Mouse (Mus musculus) kidney, postnatal 0 days (tissue): Measurements from ENCODE around the gene Erlin1. TPM values are rescaled to one million over a fixed set of nuclear protein-coding genes. Genes with fewer than 3 reads are reported as not detected.

Source experiments
- ATAC-seq: fragments of 200-750 bp; cut with Nextera tagmentation; replicated peaks from 2 replicates; pipeline ENCODE4 v1.8.0; 2017; ENCODE audit warnings: low read depth, moderate number of reproducible peaks, moderate TSS enrichment, moderate library complexity; ENCODE audit not compliant: low FRiP score
- DNase-seq: peaks from one replicate; pipeline ENCODE4 v3.0.0-alpha.2; 2016; ENCODE audit warnings: low spot score
- H3K27ac ChIP-seq: fragments of 300-500 bp; sonication (generic); 2 replicates; pipeline ENCODE4 v1.5.1; 2014; ENCODE audit warnings: mild to moderate bottlenecking
- H3K27me3 ChIP-seq: fragments of 300-500 bp; sonication (generic); 2 replicates; pipeline ENCODE4 v1.6.1; 2014; ENCODE audit warnings: low read length, mixed read lengths; ENCODE audit not compliant: insufficient read depth
- H3K36me3 ChIP-seq: fragments of 300-500 bp; sonication (generic); 2 replicates; pipeline ENCODE4 v1.6.1; 2014; ENCODE audit warnings: low read length, mixed read lengths; ENCODE audit not compliant: insufficient read depth
- H3K4me1 ChIP-seq: fragments of 300-500 bp; sonication (generic); replicated peaks from 2 replicates; pipeline ENCODE4 v1.6.1; 2014; ENCODE audit warnings: antibody characterized with exemption, low read length, mixed read lengths; ENCODE audit not compliant: insufficient read depth
- H3K4me2 ChIP-seq: fragments of 300-500 bp; sonication (generic); 2 replicates; pipeline ENCODE4 v1.6.1; 2014; ENCODE audit warnings: mild to moderate bottlenecking, low read length, moderate library complexity, mixed read lengths
- H3K4me3 ChIP-seq: fragments of 300-500 bp; sonication (generic); replicated peaks from 2 replicates; pipeline ENCODE4 v1.5.1; 2014; ENCODE audit warnings: low read depth, low read length
- H3K9ac ChIP-seq: fragments of 300-500 bp; sonication (generic); 2 replicates; pipeline ENCODE4 v1.6.1; 2014; ENCODE audit warnings: low read depth, low read length
- H3K9me3 ChIP-seq: fragments of 300-500 bp; sonication (generic); replicated peaks from 2 replicates; pipeline ENCODE4 v1.6.1; 2016; ENCODE audit warnings: low read length, inconsistent platforms, mixed read lengths
- CTCF ChIP-seq: IDR thresholded peaks from 2 replicates; pipeline ENCODE4 v1.5.1; 2016; ENCODE audit warnings: antibody characterized with exemption, low read depth, mild to moderate bottlenecking, moderate library complexity
- WGBS: fragments of 180-500 bp; shearing (Covaris S2); extraction: QIAGEN DNeasy Blood & Tissue Kit; methylation state at CpG from one replicate; pipeline ENCODE4 v1.1.7; 2014; 5-methylcytosine and 5-hydroxymethylcytosine counted together
- polyA plus RNA-seq: library from polyadenylated mRNA; unstranded; fragments of >200 nt; fragmentation: Nextera tagmentation; extraction: Ambion mirVana; gene quantifications from 2 replicates; pipeline ENCODE4 v1.2.1, GENCODE M21; 2015

Erlin1 gene
- polyA plus RNA-seq, 1 experiment from 2014 or later = 44.4 TPM

- WGBS = 88% methylated on average over 8 of the region's 8 CpGs
- Histone ChIP-seq H3K27ac (no peak within 1 kb of the TSS), H3K36me3 (no peaks in the 10 kb centered on the region), H3K9me3 (no peaks in the 10 kb centered on the region), H3K9ac (no peak within 1 kb of the TSS), H3K4me3 (no peak within 1 kb of the TSS), H3K4me1 (no peaks in the 10 kb centered on the region), H3K27me3 (no peaks in the 10 kb centered on the region), H3K4me2 (no peak within 1 kb of the TSS)
- no peak for TF ChIP-seq CTCF
- ATAC-seq (no peak), DNase-seq (no peak)
Observed at GRCm38 (mm10) chr19:44028972-44029371, 40.6 kb downstream of the Erlin1 start, which contains the start of gene Cyp2c23. Gene Cyp2c23 (minus strand): TSS chr19:44029208.

- WGBS = 50% methylated on average over 8 of the region's 8 CpGs
- Histone ChIP-seq H3K4me2 (no peak overlapping the region), H3K27me3 (no peaks in the 10 kb centered on the region), H3K4me1 (no peaks in the 10 kb centered on the region), H3K36me3 (no peaks in the 10 kb centered on the region), H3K27ac (peak overlapping the region; percentile 47), H3K9me3 (no peaks in the 10 kb centered on the region), H3K4me3 (no peak overlapping the region), H3K9ac (no peak overlapping the region)
- ATAC-seq (peak; percentile 63; the same call in 1 of the 2 replicates), DNase-seq (peak; percentile 58)
- TF ChIP-seq CTCF = no peak
Observed at GRCm38 (mm10) chr19:44026956-44027530, 42.5 kb downstream of the Erlin1 start.

GRCm38 (mm10) chr19:44024921-44025585, 44.5 kb downstream of the Erlin1 start:
- H3K4me1 ChIP-seq = no peaks in the 10 kb centered on the region
- ATAC-seq = no peak
- no peaks in the 10 kb centered on the region for H3K27me3 ChIP-seq
- TF ChIP-seq CTCF = no peak
- WGBS = 83% methylated on average over 13 of the region's 13 CpGs
- H3K27ac ChIP-seq = no peak overlapping the region
- no peak overlapping the region for H3K4me3 ChIP-seq
- no peaks in the 10 kb centered on the region for H3K36me3 ChIP-seq
- no peaks in the 10 kb centered on the region for H3K9me3 ChIP-seq
- no peak for DNase-seq
- no peak overlapping the region for H3K9ac ChIP-seq
- H3K4me2 ChIP-seq = no peak overlapping the region

GRCm38 (mm10) chr19:44023066-44023465, 46.5 kb downstream of the Erlin1 start:
- no peak overlapping the region for H3K4me2 ChIP-seq
- peak; percentile 20; the same call in 1 of the 2 replicates for TF ChIP-seq CTCF
- DNase-seq (peak; percentile 17), ATAC-seq (no peak)
- no peaks in the 10 kb centered on the region for H3K27me3 ChIP-seq
- 64% methylated on average over 5 of the region's 5 CpGs for WGBS
- H3K9ac ChIP-seq = no peak overlapping the region
- no peaks in the 10 kb centered on the region for H3K9me3 ChIP-seq
- H3K36me3 ChIP-seq = no peaks in the 10 kb centered on the region
- no peak overlapping the region for H3K27ac ChIP-seq
- no peaks in the 10 kb centered on the region for H3K4me1 ChIP-seq
- no peak overlapping the region for H3K4me3 ChIP-seq

- no peak for TF ChIP-seq CTCF
- H3K9me3 ChIP-seq = no peaks in the 10 kb centered on the region
- no peaks in the 10 kb centered on the region for H3K27me3 ChIP-seq
- H3K4me1 ChIP-seq = no peaks in the 10 kb centered on the region
- H3K36me3 ChIP-seq = no peaks in the 10 kb centered on the region
- peak; percentile 15 for DNase-seq
- no peak; the same call in 1 of the 2 replicates for ATAC-seq
- no peak overlapping the region for H3K9ac ChIP-seq
- H3K4me3 ChIP-seq = no peak overlapping the region
- 87% methylated on average over 4 of the region's 4 CpGs for WGBS
- no peak overlapping the region for H3K27ac ChIP-seq
- H3K4me2 ChIP-seq = no peak overlapping the region
Observed at GRCm38 (mm10) chr19:44021502-44021901, 48.1 kb downstream of the Erlin1 start.

GRCm38 (mm10) chr19:44019739-44020138, 49.8 kb downstream of the Erlin1 start:
- Histone ChIP-seq H3K4me2 (no peak overlapping the region), H3K4me1 (no peaks in the 10 kb centered on the region), H3K4me3 (no peak overlapping the region), H3K36me3 (no peaks in the 10 kb centered on the region), H3K9ac (no peak overlapping the region), H3K9me3 (no peaks in the 10 kb centered on the region), H3K27ac (no peak overlapping the region), H3K27me3 (no peaks in the 10 kb centered on the region)
- DNase-seq (no peak), ATAC-seq (no peak)
- WGBS = 54% methylated on average over 7 of the region's 7 CpGs
- TF ChIP-seq CTCF = no peak

- H3K4me2 ChIP-seq = no peak overlapping the region
- no peak overlapping the region for H3K27ac ChIP-seq
- no peaks in the 10 kb centered on the region for H3K36me3 ChIP-seq
- DNase-seq (no peak), ATAC-seq (no peak)
- no peak overlapping the region for H3K4me3 ChIP-seq
- H3K9me3 ChIP-seq = no peaks in the 10 kb centered on the region
- no peaks in the 10 kb centered on the region for H3K27me3 ChIP-seq
- 71% methylated on average over 6 of the region's 6 CpGs for WGBS
- no peak for TF ChIP-seq CTCF
- H3K4me1 ChIP-seq = no peaks in the 10 kb centered on the region
- no peak overlapping the region for H3K9ac ChIP-seq
Observed at GRCm38 (mm10) chr19:44013862-44014261, 55.7 kb downstream of the Erlin1 start.
